Mouse (Mus musculus): ENCODE data around the gene Apln. TPM values are rescaled to one million over a fixed set of nuclear protein-coding genes. Genes with fewer than 3 reads are reported as not detected.
A peak's percentile ranks its signal among the peaks of the same experiment; 100 is the strongest.

Gene Apln
- total RNA-seq, 2 experiments from 2014 or later, result 14.9 to 16.6 TPM

DNA sequence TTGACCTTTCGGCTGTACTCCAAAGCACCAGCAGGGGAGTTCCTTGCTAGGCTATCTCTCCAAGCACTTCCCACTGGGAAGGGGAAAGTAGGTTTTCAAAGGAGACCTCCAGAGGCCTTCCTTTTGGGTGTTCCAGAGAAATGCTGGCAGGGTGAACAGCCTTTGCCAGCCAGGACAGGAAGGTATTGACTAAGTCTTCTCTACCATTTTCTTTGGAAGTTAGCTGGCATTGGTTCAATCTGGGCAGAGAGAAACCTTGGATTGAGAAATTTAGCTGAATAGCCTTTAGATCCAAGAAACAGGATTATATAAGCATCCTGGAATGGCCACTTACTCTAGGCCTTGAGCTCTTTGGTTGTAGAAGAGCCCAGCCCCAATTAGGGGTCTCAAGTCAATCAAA, 11.8 kb downstream of the Apln start:
- DNase-seq (ENCODE audit: extremely low spot score in 1 of 2, low spot score in 2 of 2), result no peak
- intact Hi-C loops (cut with DNase I), result no loop called here

DNA sequence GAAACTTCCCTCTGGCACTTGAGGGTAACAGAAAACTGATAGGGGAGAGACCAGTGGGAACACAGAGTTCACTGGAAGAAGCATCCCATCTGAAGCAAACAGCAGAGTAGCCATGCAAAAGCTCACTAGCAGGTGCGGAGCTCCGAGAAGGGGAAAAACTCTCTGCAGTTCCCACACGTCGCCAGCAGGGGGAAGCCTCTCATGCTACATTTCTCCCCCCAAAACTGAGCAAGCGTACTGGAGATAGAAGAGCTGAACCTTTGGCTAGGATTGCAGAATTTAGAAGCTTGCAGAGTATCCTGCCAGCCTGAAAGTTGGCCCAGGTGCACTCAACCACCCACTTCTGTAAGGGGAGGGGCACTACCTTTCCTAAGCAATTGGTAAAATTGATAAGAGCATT, 14.7 kb downstream of the Apln start:
- DNase-seq (ENCODE audit: extremely low spot score in 1 of 2, low spot score in 2 of 2), result peak; percentile 61 to 63
- intact Hi-C loops (cut with DNase I), result no loop called here

DNA sequence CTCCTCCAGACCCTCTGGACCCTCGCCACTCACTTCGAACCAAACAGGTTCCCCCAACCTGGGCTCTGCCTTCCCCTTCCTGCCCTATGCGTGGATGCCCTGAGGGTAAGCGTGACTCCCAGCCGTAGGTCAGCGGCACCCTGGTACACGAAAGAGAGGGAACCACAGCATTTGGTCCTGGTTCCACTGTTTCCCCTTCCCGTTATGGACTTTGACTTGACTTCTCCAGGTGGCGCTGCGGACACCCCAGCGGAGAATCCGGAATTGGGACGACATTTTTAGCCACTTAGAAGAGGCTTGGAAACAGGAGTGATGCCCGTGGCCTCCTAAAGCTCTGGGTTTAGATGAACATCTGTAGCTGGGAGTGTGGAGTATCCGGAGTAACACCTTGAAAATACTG, 15.3 kb downstream of the Apln start:
- no peak for DNase-seq (ENCODE audit: extremely low spot score in 1 of 2, low spot score in 2 of 2)
- intact Hi-C loops (cut with DNase I), result no loop called here

DNA sequence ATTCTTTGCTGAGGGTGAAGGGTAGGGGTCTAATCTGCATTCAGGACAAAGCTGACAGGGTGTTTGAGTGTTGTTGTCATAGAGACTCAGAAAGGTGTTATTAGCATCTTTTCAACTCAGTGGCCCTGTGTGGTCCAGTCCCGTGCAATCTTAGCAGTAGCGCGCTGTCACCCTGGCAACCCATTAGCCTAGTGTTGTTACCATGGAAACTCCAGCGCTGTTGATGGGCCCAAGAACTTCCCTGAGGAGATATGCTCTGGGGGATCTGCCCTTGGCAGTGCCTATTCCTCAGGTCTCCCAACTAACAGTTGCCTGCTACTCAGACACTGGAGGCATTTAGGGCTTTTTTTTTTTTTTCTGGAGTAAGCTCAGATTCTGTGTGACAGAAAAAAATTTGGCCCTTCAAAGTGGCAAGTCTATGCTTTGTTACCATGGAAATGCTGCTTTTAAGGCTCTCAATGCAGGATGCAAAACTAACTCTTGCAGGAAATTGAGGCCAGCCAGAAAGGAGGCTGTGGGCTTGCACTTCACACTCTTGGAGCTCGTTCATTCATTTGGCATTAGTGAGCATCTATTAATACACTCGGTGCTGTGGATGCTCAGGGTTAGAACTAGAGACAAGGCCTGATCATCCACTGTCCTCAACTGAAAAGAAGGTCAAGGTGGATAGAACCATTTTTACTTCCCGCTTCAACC, 17.6 kb downstream of the Apln start:
- intact Hi-C loops (cut with DNase I), result no loop called here

DNA sequence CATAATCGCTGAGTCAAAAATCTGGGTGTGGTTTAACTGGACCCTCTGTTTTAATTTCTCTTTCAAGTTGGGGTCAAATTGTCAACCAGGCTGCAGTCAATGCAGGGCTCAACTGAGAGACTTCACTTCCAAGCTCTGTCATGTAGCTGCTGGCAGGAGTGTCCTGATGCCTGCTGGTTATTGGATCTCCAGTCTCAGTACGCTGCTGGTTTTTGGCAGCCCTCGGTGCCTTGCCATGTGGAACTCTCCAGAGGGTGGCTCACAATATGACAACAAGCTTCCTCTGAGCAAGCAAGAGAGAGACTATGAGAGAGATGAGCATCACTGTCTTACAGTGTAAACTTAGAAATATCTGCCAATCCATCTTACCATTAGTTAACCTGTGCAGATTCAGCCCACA, 23.0 kb downstream of the Apln start:
- intact Hi-C loops (cut with DNase I), result no loop called here
- no peak for DNase-seq (ENCODE audit: extremely low spot score in 1 of 2, low spot score in 2 of 2)

More for the DNA sequence above, 17.6 kb downstream of the Apln start:
- peak; percentile 46 to 53 for DNase-seq (ENCODE audit: extremely low spot score in 1 of 2, low spot score in 2 of 2)

DNA sequence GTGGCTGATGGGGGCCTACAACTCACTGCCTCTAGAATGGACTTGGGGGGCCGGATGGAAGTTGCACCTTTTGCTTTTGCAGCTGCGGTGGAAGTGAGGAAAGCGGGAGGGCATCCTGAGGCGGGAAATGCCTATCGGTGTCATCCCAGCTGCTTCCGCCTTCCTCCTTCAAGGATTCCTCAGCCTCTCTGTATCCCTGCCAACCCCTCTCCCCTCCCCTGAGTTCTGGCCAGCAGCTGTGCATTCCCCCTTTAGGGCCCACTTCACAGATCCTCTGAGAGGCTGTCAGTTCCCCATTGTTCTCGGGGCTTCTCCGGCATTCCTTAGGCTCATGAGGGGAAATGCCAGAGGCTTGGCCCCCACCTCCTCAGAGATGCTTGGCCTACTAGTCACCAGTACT, 28.6 kb downstream of the Apln start:
- intact Hi-C loops (cut with DNase I), result no loop called here
- peak in 1 of 2 experiments; percentile 55 for DNase-seq (ENCODE audit: extremely low spot score in 1 of 2, low spot score in 2 of 2)

DNA sequence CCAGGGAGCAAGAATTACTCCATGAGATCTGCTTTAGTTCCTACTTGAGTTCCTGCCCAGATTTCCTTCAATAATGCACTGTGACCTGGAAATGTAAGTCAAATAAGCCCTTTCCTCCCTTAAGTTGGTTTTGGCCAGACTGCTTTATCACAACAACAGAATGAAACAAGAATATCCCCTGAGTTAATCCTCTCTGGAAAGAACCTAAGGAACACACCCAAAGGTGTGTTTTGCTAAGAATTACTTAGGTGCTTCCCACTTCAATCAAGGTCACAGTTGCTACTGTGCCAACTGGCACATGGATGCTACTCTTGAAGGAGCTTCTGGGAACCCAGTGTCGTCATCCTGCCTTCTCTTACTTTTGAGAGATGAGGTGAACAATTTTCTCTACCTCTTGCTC, 29.9 kb downstream of the Apln start:
- no peak for DNase-seq (ENCODE audit: extremely low spot score in 1 of 2, low spot score in 2 of 2)
- intact Hi-C loops (cut with DNase I), result no loop called here

DNA sequence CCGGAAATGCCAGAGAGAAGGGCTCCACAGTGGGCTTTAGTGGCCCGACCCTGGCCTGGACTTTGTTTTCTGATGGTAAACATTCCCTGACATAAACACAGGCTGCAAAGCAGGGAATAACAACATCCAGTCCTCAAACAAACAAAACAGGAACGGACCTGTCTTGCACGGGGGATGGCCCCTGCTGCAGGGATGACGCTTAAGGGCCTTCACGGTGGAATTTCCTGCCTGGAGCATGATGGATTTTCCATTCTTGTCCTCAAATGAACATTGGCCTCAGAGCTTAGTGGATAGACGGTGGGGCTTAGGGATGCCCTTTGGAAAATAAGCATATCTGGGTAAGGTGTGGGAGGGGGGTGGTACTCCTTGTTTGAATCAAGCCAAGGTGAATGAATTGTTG, 33.5 kb downstream of the Apln start:
- intact Hi-C loops (cut with DNase I), result no loop called here
- no peak for DNase-seq (ENCODE audit: extremely low spot score in 1 of 2, low spot score in 2 of 2)

DNA sequence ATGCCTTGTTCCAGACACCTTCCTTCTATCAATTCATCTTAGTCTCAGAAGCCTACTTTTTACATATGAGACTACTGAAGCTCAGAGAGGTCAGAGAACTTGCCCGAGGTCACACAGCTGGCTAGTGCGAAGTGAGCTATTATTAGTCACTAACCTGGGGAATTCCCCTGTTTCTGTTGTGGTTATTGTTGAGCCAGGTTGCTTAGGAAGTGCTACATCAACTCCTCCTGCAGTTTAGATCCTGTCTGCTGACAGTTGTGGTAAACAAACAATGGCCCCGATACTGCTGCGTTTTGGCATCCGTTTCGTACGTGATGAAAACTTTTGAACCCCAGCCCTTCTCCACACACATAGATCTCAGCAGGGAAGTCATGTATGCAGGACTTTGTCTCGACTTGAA, 36.2 kb downstream of the Apln start:
- intact Hi-C loops (cut with DNase I), result loop anchor here (10.0 kb wide), 1 partner anchor 416 kb away; no protein-coding TSS in a partner anchor

DNA sequence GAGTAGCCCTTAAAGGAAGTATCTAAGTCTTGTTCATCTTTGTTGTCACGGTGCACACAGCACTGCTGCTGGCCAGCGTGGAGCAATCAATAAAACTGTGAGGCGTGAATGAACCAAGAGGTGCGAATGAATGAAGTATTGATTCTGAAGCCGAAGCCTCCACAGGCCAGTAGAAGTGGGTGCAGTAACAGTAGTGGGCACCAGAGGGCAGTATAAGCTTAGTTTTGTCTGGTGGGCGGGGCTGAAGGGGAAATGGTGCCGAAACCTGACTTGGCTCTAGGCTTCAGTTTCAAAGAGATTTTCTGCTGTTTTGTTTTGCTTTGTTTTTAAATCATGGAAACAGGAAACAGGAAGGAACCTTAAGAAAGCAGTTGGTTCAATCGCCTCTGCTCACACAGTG, 42.0 kb downstream of the Apln start:
- intact Hi-C loops (cut with DNase I), result loop anchor here (5.0 to 10.0 kb wide), 3 partner anchors 265 to 540 kb away; partner anchors contain the start of gene Utp14a
- peak; percentile 57 to 75 for DNase-seq (ENCODE audit: extremely low spot score in 1 of 2, low spot score in 2 of 2)

More for the DNA sequence above, 36.2 kb downstream of the Apln start:
- DNase-seq (ENCODE audit: extremely low spot score in 1 of 2, low spot score in 2 of 2), result no peak

DNA sequence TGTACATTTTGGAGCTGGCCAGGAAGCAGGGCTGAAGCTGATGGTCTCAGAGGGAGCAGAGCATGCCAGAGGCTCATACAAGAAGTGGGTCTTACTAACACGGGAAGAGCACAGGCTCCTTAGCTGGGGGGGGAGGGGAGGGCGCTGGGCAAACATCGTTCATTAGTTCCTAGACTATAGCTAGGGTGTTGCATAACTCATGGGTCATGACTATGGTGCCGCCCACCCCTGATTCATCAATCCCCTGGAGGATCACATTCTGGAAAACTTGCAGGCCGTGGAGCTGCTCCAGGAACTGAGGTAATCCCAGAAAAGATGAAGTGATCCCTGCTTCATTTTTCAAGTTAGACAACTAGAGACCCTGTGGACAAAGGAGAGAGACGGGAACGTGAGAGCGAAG, 46.6 kb downstream of the Apln start:
- intact Hi-C loops (cut with DNase I), result no loop called here
- DNase-seq (ENCODE audit: extremely low spot score in 1 of 2, low spot score in 2 of 2), result no peak

DNA sequence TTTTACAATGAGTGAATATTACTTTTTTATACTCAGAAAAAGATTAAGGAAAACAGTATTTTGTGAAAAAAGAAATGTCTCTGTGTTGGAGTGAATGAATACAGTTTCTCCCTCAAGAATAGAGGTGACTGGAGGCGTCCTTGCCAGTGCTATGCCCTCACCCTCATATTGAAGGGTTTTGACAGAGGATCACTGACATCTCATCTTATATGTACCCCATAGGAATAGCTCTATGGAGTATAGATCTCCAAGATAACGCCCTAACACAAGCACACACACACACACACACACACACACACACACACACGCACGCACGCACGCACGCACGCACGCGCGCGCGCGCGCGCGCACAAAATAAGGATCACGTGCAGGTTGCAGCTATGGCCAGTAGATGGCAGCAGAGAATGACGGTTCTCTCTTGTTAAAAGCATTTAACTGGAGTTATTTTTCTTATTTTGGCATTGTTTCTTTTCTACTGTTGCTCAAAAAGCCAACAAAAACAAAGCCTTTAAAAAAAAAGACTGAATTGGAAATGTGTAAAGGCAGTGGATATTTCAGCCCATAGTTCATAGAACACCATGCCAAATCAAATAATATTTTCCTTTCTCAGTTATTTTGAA, 49.5 kb downstream of the Apln start:
- intact Hi-C loops (cut with DNase I), result no loop called here
- DNase-seq (ENCODE audit: extremely low spot score in 1 of 2, low spot score in 2 of 2), result peak; percentile 11 to 65

DNA sequence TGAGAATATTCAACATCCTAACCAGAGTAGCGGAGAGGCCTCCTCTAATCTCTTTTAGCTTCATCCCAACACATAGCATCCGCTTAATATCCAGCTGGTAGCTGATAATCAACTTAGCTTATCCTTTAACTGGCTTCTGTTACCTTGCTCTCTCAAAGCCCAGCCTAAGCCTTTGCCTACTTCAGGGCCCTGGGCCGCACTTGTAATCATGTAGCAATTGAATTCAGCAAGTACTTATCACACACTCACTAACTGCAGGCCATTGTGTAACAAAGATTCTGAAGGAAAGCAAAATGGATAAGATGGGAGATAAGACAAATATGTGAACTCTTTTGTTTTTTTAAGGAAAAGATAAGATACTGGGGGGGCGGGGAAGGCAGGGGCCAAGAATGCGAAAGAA, 57.6 kb downstream of the Apln start:
- DNase-seq (ENCODE audit: extremely low spot score in 1 of 2, low spot score in 2 of 2), result no peak
- intact Hi-C loops (cut with DNase I), result no loop called here

DNA sequence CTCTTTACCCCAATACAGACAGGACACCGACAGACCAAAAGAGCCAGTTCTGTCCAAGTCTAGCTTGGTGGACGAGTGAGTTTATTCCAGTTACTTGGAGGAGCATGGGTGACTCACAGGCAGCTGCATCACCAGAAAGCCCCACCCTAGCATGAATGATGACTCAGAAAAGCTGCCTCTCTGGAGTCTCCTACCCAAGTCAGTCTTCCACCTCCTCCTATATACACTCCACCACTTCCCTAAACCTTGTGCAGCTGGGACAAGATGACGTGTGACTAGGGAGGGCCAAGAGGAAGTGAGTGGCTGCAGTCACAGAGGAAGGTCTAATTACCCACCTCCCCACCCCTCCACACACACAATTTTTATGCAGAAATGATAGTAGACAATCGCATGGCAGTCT, 58.1 kb downstream of the Apln start:
- intact Hi-C loops (cut with DNase I), result no loop called here
- no peak for DNase-seq (ENCODE audit: extremely low spot score in 1 of 2, low spot score in 2 of 2)

Other genes starting within 250 kb of the Apln start
- gene Smarca1, start 141.9 kb downstream of the Apln start, total RNA-seq (2021), result 10 to 100 TPM; 44.7 to 48.7 TPM
- gene Ocrl, start 122.5 kb downstream of the Apln start, total RNA-seq (2021), result 10 to 100 TPM; 49.3 to 54.3 TPM
- under 1 TPM; 0.13 to 0.39 TPM for gene Xpnpep2, start 73.9 kb upstream of the Apln start, total RNA-seq (2021)
- gene Sash3, start 111.6 kb upstream of the Apln start, total RNA-seq (2021), result 1 to 10 TPM; 1.6 to 1.8 TPM
- gene Zdhhc9, start 174.0 kb upstream of the Apln start, total RNA-seq (2021), result 10 to 100 TPM; 75.9 to 84.7 TPM
- gene Utp14a, start 222.0 kb upstream of the Apln start, total RNA-seq (2021), result 10 to 100 TPM; 17.5 to 19.2 TPM

All from left cerebral cortex, postnatal 10 days (tissue).